Mouse (Mus musculus): Measurements from ENCODE around the gene Pcdh8. TPM values are rescaled to one million over a fixed set of nuclear protein-coding genes. Genes with fewer than 3 reads are reported as not detected.

Pcdh8 gene
- polyA plus RNA-seq, 1 experiment from 2014 or later, result 64.5 TPM

DNA sequence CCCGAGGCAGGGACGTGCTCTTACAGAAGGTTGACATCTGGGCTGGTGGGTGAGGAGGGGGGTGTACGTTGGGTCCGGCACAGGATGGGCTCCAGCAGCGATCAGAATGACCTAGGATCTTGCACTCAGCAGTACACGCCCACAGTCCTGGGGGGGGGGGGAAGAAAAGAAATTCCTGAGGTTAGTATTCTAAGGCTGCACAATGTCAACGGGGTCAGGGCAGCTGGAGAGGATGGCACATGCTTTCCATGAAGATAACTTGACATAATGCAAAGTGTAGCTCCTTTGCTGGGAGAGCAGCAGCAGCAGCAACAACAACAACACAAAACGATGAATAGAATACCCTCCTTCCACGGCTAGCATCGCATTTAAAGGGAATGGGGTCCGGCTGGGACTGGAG, 3.5 kb downstream of the Pcdh8 start:
- Histone ChIP-seq H3K27me3 (ENCODE audit: control insufficient read depth, insufficient read depth, low read depth, low read length) (no peaks in the 10 kb centered on the region), H3K4me3 (ENCODE audit: low read depth, low read length) (peak overlapping the region; percentile 71), H3K4me1 (ENCODE audit: control insufficient read depth, insufficient read depth, low read length) (peaks cover 11% of the 10 kb centered on the region), H3K36me3 (ENCODE audit: control insufficient read depth, insufficient read depth, low read length) (no peaks in the 10 kb centered on the region), H3K27ac (ENCODE audit: low read length) (no peak overlapping the region), H3K9ac (ENCODE audit: low read depth, low read length) (peak overlapping the region; percentile 87), H3K9me3 (replicated peaks; ENCODE audit: control insufficient read depth, low read length, poor library complexity, severe bottlenecking) (no peaks in the 10 kb centered on the region), H3K4me2 (ENCODE audit: low read length) (peak overlapping the region; percentile 81)
- WGBS, result 2% methylated on average over 11 of the region's 11 CpGs
- ATAC-seq, result no peak

DNA sequence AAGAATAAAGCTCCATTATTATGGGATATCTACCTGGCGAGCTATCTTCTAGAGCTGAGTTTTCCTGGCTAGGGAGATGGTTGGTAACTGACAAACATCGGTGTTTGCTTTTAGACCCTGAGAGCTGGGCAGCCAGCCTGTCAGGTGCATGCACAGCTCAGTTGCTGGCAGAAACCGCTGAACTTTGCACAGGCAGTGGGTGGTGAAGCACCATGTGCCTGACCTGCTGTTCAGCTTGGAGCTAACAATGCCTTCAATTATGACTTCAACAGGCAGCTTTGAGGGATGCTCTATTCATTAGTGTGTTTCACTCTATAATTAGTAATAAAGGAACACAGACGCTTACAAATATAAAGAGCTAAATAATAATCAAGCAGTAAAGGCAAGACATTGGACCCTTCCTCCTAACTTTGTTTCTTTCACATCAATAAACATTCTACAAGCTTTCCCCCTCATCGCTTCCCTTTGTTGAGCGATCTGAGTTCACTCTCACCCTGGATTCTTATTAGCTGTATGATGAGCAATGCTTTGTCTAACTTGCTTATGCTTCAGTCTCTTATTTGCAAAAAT, 5.8 kb downstream of the Pcdh8 start:
- ATAC-seq, result no peak
- Histone ChIP-seq H3K27me3 (ENCODE audit: control insufficient read depth, insufficient read depth, low read depth, low read length) (no peaks in the 10 kb centered on the region; the same call in 1 of the 2 replicates), H3K27ac (ENCODE audit: low read length) (no peak overlapping the region), H3K9ac (ENCODE audit: low read depth, low read length) (no peak overlapping the region), H3K4me1 (ENCODE audit: control insufficient read depth, insufficient read depth, low read length) (no peaks in the 10 kb centered on the region; the same call in 1 of the 2 replicates), H3K4me3 (ENCODE audit: low read depth, low read length) (no peak overlapping the region), H3K4me2 (ENCODE audit: low read length) (no peak overlapping the region), H3K36me3 (ENCODE audit: control insufficient read depth, insufficient read depth, low read length) (no peaks in the 10 kb centered on the region), H3K9me3 (replicated peaks; ENCODE audit: control insufficient read depth, low read length, poor library complexity, severe bottlenecking) (no peaks in the 10 kb centered on the region)
- 68% methylated on average over 6 of the region's 6 CpGs for WGBS

DNA sequence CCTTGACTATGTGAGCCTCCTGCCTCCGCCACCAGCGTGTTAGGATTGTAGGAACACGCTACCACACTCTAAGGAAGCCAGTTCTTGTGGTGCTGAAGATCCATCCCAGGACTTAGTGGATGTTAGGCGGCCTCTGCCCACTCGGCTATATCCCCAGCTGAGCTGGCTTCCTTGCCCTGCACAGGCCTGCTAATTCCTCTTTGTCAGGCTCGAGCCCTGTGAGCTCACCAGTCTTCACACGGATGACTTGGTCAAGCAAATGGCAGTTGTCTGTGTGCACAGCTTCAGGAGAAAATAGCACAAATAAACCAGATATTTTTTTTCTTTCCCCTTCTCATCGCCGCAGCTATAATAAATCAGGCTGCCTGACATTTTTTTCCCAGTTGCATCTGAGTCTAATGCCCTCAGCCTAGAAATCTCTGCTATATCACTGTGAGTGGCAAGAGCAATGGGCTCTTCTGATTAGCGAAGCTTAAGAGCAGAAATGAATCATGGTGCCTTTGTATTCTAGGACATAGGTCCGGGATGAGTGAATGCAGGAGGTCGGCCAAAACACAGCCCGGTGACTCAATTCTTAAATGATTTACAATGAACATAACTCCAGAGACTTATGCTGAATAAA, 16.4 kb downstream of the Pcdh8 start:
- H3K9ac ChIP-seq (ENCODE audit: low read depth, low read length), result 0 out of 2 replicates have a peak overlapping the region, but pooled peaks have one; percentile 6
- ATAC-seq, result peak; percentile 50; the same call in 1 of the 2 replicates
- no peaks in the 10 kb centered on the region for H3K36me3 ChIP-seq (ENCODE audit: control insufficient read depth, insufficient read depth, low read length)
- WGBS, result 27% methylated on average over 13 of the region's 13 CpGs
- peak overlapping the region; percentile 45; the same call in 1 of the 2 replicates for H3K27ac ChIP-seq (ENCODE audit: low read length)
- peaks cover 15% of the 10 kb centered on the region for H3K4me1 ChIP-seq (ENCODE audit: control insufficient read depth, insufficient read depth, low read length)
- H3K4me2 ChIP-seq (ENCODE audit: low read length), result no peak overlapping the region
- H3K4me3 ChIP-seq (ENCODE audit: low read depth, low read length), result no peak overlapping the region
- no peaks in the 10 kb centered on the region for H3K27me3 ChIP-seq (ENCODE audit: control insufficient read depth, insufficient read depth, low read depth, low read length)
- no peaks in the 10 kb centered on the region for H3K9me3 ChIP-seq (replicated peaks; ENCODE audit: control insufficient read depth, low read length, poor library complexity, severe bottlenecking)

DNA sequence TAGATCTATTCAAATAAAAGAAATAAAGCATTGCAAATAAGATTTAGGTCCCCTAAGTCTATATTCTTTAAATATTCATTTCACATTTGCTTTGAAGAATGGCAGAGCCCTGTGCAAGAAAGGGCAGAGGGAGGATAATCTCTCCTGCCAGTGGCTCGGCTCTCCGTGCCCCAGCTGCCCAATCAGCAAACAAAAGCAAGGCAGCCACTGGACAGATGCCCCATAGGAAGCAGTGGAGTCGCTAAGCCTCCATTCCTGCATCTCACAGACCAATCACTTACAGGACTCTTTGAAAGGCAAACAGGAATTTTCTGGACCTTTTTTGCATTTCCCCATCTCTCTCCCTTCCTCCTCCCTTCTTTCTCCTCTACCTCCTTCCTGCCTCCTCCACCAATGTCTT, 17.0 kb downstream of the Pcdh8 start:
- Histone ChIP-seq H3K9me3 (replicated peaks; ENCODE audit: control insufficient read depth, low read length, poor library complexity, severe bottlenecking) (no peaks in the 10 kb centered on the region), H3K9ac (ENCODE audit: low read depth, low read length) (no peak overlapping the region), H3K27me3 (ENCODE audit: control insufficient read depth, insufficient read depth, low read depth, low read length) (no peaks in the 10 kb centered on the region), H3K36me3 (ENCODE audit: control insufficient read depth, insufficient read depth, low read length) (no peaks in the 10 kb centered on the region), H3K4me2 (ENCODE audit: low read length) (peak overlapping the region; percentile 6; the same call in 1 of the 2 replicates), H3K4me1 (ENCODE audit: control insufficient read depth, insufficient read depth, low read length) (peaks cover 15% of the 10 kb centered on the region), H3K4me3 (ENCODE audit: low read depth, low read length) (no peak overlapping the region), H3K27ac (ENCODE audit: low read length) (peak overlapping the region; percentile 45; the same call in 1 of the 2 replicates)
- peak; percentile 57; the same call in 1 of the 2 replicates for ATAC-seq
- WGBS, result 5% methylated on average over 3 of the region's 3 CpGs

DNA sequence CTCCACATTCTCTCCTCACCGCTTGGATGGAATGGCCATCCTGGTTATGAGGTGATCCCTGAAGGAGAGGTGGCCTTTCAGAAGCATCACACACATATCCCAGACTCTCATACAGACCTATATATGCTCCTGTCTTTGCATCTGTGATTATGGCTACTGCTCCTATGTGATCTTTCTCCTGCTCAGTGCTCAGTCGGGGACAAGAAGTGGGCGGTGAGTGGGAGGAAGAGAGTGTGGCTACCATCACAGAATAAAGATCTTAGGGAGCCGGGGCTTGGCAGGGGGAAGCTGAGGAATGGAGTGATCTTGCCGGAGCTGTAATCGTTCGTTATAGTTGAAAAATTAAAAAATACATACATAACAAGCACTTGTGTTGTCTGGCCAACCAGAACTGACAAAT, 17.4 kb downstream of the Pcdh8 start:
- no peaks in the 10 kb centered on the region for H3K36me3 ChIP-seq (ENCODE audit: control insufficient read depth, insufficient read depth, low read length)
- H3K4me3 ChIP-seq (ENCODE audit: low read depth, low read length), result no peak overlapping the region
- WGBS, result 58% methylated on average over 7 of the region's 7 CpGs
- 0 out of 2 replicates have a peak overlapping the region, but pooled peaks have one; percentile 26 for H3K27ac ChIP-seq (ENCODE audit: low read length)
- H3K9ac ChIP-seq (ENCODE audit: low read depth, low read length), result no peak overlapping the region
- H3K4me1 ChIP-seq (ENCODE audit: control insufficient read depth, insufficient read depth, low read length), result peaks cover 15% of the 10 kb centered on the region
- no peak overlapping the region; the same call in 1 of the 2 replicates for H3K4me2 ChIP-seq (ENCODE audit: low read length)
- no peaks in the 10 kb centered on the region for H3K9me3 ChIP-seq (replicated peaks; ENCODE audit: control insufficient read depth, low read length, poor library complexity, severe bottlenecking)
- peak; percentile 41 for ATAC-seq
- H3K27me3 ChIP-seq (ENCODE audit: control insufficient read depth, insufficient read depth, low read depth, low read length), result no peaks in the 10 kb centered on the region

DNA sequence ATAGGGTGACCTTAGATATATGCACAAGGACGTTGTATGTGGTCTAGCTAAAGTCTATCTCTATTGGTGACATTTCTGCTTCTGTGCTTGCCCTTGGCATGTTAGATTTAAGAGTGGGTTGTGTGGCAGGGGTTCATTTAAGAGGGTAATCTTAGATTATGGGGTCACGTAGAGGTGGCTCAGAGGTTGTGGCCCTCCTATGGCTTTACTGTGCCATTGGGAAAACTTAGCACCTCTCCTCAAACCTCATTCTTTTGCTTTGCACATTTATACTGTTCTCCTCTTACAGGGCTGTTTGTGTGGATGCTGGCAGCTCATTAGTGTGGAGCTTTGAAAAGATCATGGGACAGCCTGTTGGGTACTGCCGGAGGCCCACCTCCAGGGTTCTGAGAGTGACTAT, 30.6 kb downstream of the Pcdh8 start:
- no peak overlapping the region for H3K4me3 ChIP-seq (ENCODE audit: low read depth, low read length)

DNA sequence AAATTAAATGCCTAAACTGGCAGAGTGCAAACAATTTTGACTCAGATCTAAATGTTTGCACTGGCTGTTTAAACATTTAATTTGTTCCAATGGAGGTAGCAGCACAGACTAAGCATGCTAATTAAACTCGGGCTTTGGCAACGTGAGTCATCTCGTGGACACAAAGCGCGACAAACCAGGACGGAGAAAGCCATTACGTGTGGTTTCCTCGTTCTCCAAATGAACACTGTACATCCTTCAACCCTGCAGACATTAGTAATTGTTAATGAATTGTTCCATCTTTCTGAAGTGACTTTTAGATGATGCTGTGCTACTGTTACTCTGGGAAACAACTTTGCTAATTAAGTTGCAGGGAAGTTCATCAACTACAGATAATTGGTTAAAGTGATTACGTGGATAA, 32.7 kb downstream of the Pcdh8 start:
- 63% methylated on average over 9 of the region's 9 CpGs for WGBS

More for the DNA sequence above, 30.6 kb downstream of the Pcdh8 start:
- H3K27ac ChIP-seq (ENCODE audit: low read length), result no peak overlapping the region
- ATAC-seq, result no peak
- no peak overlapping the region for H3K9ac ChIP-seq (ENCODE audit: low read depth, low read length)
- no peaks in the 10 kb centered on the region for H3K9me3 ChIP-seq (replicated peaks; ENCODE audit: control insufficient read depth, low read length, poor library complexity, severe bottlenecking)
- peaks cover 2% of the 10 kb centered on the region; the same call in 1 of the 2 replicates for H3K4me1 ChIP-seq (ENCODE audit: control insufficient read depth, insufficient read depth, low read length)
- H3K4me2 ChIP-seq (ENCODE audit: low read length), result no peak overlapping the region
- H3K36me3 ChIP-seq (ENCODE audit: control insufficient read depth, insufficient read depth, low read length), result no peaks in the 10 kb centered on the region
- H3K27me3 ChIP-seq (ENCODE audit: control insufficient read depth, insufficient read depth, low read depth, low read length), result no peaks in the 10 kb centered on the region
- WGBS, result 74% methylated on average over 3 of the region's 3 CpGs

DNA sequence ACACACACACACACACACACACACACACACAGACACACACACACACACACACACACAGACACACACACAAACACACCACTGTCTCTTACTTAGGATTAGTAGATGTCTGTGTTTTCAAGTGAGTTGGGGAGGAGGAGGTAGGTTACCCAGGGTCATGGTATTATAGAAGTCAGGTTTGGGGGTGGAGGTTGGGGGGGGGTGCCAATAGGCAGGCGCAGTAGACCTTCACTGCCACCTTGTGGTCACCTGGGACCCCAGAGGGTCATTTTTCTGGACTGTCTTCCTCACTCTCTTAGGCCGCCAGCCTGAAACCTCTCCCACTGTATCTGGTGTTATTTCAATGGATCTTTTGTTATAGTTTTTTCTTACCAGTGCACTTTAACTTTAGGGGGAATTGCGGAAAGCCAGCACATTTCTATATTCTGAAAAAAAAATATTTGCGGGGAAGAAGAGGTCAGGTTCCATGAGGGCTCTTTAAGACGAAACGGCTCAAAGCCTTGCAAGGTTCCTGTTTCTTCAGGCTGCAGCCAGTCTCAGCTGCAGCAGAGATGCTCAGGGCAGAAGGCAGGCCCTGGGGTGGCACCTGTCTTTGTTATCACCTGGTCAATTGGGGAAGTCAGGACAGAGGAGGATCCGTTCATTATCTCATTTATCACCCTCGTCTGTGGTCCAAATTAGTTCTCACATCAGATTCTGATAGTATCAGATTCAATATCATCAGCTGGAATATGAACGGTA, 33.3 kb downstream of the Pcdh8 start:
- ATAC-seq, result no peak
- no peaks in the 10 kb centered on the region for H3K27me3 ChIP-seq (ENCODE audit: control insufficient read depth, insufficient read depth, low read depth, low read length)
- H3K9ac ChIP-seq (ENCODE audit: low read depth, low read length), result no peak overlapping the region
- no peak overlapping the region for H3K4me3 ChIP-seq (ENCODE audit: low read depth, low read length)
- WGBS, result 59% methylated on average over 9 of the region's 9 CpGs
- no peak overlapping the region for H3K4me2 ChIP-seq (ENCODE audit: low read length)
- no peaks in the 10 kb centered on the region for H3K36me3 ChIP-seq (ENCODE audit: control insufficient read depth, insufficient read depth, low read length)
- peaks cover 2% of the 10 kb centered on the region; the same call in 1 of the 2 replicates for H3K4me1 ChIP-seq (ENCODE audit: control insufficient read depth, insufficient read depth, low read length)
- H3K9me3 ChIP-seq (replicated peaks; ENCODE audit: control insufficient read depth, low read length, poor library complexity, severe bottlenecking), result no peaks in the 10 kb centered on the region
- H3K27ac ChIP-seq (ENCODE audit: low read length), result no peak overlapping the region

More for the DNA sequence above, 32.7 kb downstream of the Pcdh8 start:
- H3K4me3 ChIP-seq (ENCODE audit: low read depth, low read length), result no peak overlapping the region
- H3K27me3 ChIP-seq (ENCODE audit: control insufficient read depth, insufficient read depth, low read depth, low read length), result no peaks in the 10 kb centered on the region
- no peak overlapping the region for H3K27ac ChIP-seq (ENCODE audit: low read length)
- H3K4me1 ChIP-seq (ENCODE audit: control insufficient read depth, insufficient read depth, low read length), result peaks cover 2% of the 10 kb centered on the region; the same call in 1 of the 2 replicates
- H3K4me2 ChIP-seq (ENCODE audit: low read length), result no peak overlapping the region
- H3K9me3 ChIP-seq (replicated peaks; ENCODE audit: control insufficient read depth, low read length, poor library complexity, severe bottlenecking), result no peaks in the 10 kb centered on the region
- no peak for ATAC-seq
- no peak overlapping the region for H3K9ac ChIP-seq (ENCODE audit: low read depth, low read length)
- no peaks in the 10 kb centered on the region for H3K36me3 ChIP-seq (ENCODE audit: control insufficient read depth, insufficient read depth, low read length)

DNA sequence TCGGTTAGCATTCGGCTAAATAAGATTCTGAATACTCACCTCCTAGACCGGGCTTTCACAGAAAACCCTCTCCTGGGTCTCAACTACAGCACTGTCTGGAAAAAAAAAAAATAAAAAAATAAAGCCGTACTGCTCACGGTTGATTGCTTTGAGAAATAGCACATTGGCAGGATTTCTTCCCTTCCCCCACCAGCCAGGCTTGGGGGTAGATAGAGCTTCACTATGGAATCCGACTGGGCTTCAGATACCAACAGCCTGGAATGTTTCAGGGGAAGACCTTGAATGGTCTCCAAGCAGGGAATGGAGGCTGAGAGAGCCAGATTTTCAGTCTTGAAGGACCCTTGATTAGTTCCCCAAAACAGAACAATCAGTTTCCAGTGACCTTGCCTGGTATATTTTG, 34.3 kb downstream of the Pcdh8 start:
- ATAC-seq, result no peak
- Histone ChIP-seq H3K4me3 (ENCODE audit: low read depth, low read length) (no peak overlapping the region), H3K36me3 (ENCODE audit: control insufficient read depth, insufficient read depth, low read length) (no peaks in the 10 kb centered on the region), H3K9me3 (replicated peaks; ENCODE audit: control insufficient read depth, low read length, poor library complexity, severe bottlenecking) (no peaks in the 10 kb centered on the region), H3K9ac (ENCODE audit: low read depth, low read length) (no peak overlapping the region), H3K4me2 (ENCODE audit: low read length) (no peak overlapping the region), H3K27ac (ENCODE audit: low read length) (no peak overlapping the region), H3K27me3 (ENCODE audit: control insufficient read depth, insufficient read depth, low read depth, low read length) (no peaks in the 10 kb centered on the region), H3K4me1 (ENCODE audit: control insufficient read depth, insufficient read depth, low read length) (peaks cover 2% of the 10 kb centered on the region; the same call in 1 of the 2 replicates)
- WGBS, result 53% methylated on average over 6 of the region's 6 CpGs

All from midbrain, embryonic 16.5 days (tissue).